Mouse (Mus musculus) embryonic facial prominence, embryonic 11.5 days (tissue): ENCODE results near the gene Arhgef10l. TPM values are rescaled to one million over a fixed set of nuclear protein-coding genes. Genes with fewer than 3 reads are reported as not detected.

Source experiments
- ATAC-seq: fragments of 200-750 bp; cut with Nextera tagmentation; replicated peaks from 2 replicates; pipeline ENCODE4 v1.8.0; 2017; ENCODE audit warnings: low read depth; ENCODE audit not compliant: insufficient number of reproducible peaks, low FRiP score, low TSS enrichment
- DNase-seq: peaks from one replicate; pipeline ENCODE4 v3.0.0-alpha.2; 2015; ENCODE audit warnings: low spot score
- H3K27ac ChIP-seq: fragments of 300-500 bp; sonication (generic); replicated peaks from 2 replicates; pipeline ENCODE4 v1.5.1; 2014; ENCODE audit warnings: mild to moderate bottlenecking, low read depth, low read length, control low read depth
- H3K27me3 ChIP-seq: fragments of 300-500 bp; sonication (generic); 2 replicates; pipeline ENCODE4 v1.6.1; 2014; ENCODE audit warnings: mild to moderate bottlenecking, low read length, moderate library complexity, mixed read lengths; ENCODE audit not compliant: control insufficient read depth, insufficient read depth
- H3K36me3 ChIP-seq: fragments of 300-500 bp; sonication (generic); replicated peaks from 2 replicates; pipeline ENCODE4 v1.6.1; 2014; ENCODE audit warnings: low read depth, mild to moderate bottlenecking, low read length, moderate library complexity, mixed read lengths; ENCODE audit not compliant: control insufficient read depth, insufficient read depth
- H3K4me1 ChIP-seq: fragments of 300-500 bp; sonication (generic); 2 replicates; pipeline ENCODE4 v1.6.1; 2014; ENCODE audit warnings: low read length, mixed read lengths; ENCODE audit not compliant: control insufficient read depth, insufficient read depth
- H3K4me2 ChIP-seq: fragments of 300-500 bp; sonication (generic); 2 replicates; pipeline ENCODE4 v1.6.1; 2014; ENCODE audit warnings: low read depth, mild to moderate bottlenecking, control low read depth, low read length, moderate library complexity
- H3K4me3 ChIP-seq: fragments of 300-500 bp; sonication (generic); 2 replicates; pipeline ENCODE4 v1.5.1; 2014; ENCODE audit warnings: low read depth, low read length, control low read depth
- H3K9ac ChIP-seq: fragments of 300-500 bp; sonication (generic); replicated peaks from 2 replicates; pipeline ENCODE4 v1.6.1; 2014; ENCODE audit warnings: mild to moderate bottlenecking, control low read depth, low read length
- H3K9me3 ChIP-seq: fragments of 300-500 bp; sonication (generic); replicated peaks from 2 replicates; pipeline ENCODE4 v1.6.1; 2016; ENCODE audit warnings: mild to moderate bottlenecking, low read length, inconsistent platforms, mixed read lengths; ENCODE audit not compliant: control insufficient read depth
- WGBS: fragments of 180-500 bp; shearing (Covaris S2); extraction: QIAGEN DNeasy Blood & Tissue Kit; methylation state at CpG from one replicate; pipeline ENCODE4 v1.1.7; 2014; 5-methylcytosine and 5-hydroxymethylcytosine counted together
- polyA plus RNA-seq: library from polyadenylated mRNA; unstranded; fragments of >200 nt; fragmentation: Nextera tagmentation; extraction: Ambion mirVana; gene quantifications from 2 replicates; pipeline ENCODE4 v1.2.1, GENCODE M21; 2014

Arhgef10l gene
- polyA plus RNA-seq, 1 experiment from 2014 or later = 10.5 TPM

DNA sequence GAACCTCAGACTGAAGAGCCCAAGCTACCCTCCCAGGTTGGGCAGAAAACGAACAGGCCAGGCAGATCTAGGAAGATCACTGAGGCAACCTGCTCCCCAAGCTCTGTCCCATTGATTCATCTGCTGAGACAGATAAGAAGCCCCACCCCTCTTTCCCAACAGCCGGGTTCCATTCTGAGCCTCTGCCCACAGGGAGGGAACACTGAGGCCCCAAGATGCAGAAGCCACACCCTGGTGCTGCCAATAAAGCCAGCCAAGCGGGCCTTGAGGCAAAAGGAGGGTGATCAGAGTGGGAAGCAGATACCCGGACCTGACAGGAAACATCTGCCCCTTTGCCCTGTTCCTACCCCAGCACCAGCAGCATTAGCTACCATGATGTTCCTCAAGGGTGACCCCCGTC, 81.6 kb downstream of the Arhgef10l start:
- Histone ChIP-seq H3K27me3 (no peaks in the 10 kb centered on the region), H3K4me3 (no peak overlapping the region), H3K4me1 (no peaks in the 10 kb centered on the region), H3K9me3 (no peaks in the 10 kb centered on the region), H3K36me3 (no peaks in the 10 kb centered on the region; the same call in none of the 2 replicates), H3K27ac (no peak overlapping the region), H3K9ac (no peak overlapping the region), H3K4me2 (no peak overlapping the region)
- WGBS = 80% methylated on average over 5 of the region's 5 CpGs
- ATAC-seq (no peak), DNase-seq (no peak)

DNA sequence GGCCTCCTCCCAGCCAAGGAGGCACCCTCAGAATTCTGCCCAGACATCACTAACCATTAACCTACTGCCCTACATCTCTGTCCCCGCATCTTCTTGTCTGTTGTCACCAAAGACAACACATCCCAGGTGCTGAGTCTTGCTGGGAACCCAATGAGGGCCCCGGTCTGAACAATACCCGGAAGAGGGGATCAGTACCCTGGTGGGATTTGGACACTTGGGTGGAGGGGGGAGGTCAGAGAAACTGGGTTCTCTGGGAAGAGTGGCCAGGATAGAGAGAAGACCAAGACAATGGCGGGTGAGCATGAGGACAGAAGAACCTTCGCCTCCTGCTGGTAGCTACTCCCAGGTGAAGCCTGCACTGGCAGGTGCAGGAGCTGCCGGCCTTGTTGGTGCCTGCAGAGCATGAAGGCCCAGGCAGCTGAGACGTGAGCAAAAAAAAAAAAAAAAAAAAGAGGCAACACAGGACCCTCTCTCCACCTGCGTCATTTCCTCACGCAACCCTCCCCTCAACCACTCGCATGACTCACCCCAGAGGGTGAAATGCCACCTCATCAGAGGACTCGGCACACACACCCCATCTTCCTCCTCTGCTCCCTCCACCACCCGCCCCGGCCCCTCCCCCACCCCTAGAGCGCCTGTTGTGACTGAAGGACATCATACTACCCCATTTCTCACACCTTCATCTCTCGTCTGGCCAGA, 83.3 kb downstream of the Arhgef10l start:
- H3K36me3 ChIP-seq = no peaks in the 10 kb centered on the region; the same call in none of the 2 replicates
- 87% methylated on average over 14 of the region's 15 CpGs for WGBS

GRCm38 (mm10) chr4:140581730-140582389, 84.0 kb downstream of the Arhgef10l start:
- H3K9ac ChIP-seq = no peak overlapping the region
- H3K4me1 ChIP-seq = no peaks in the 10 kb centered on the region
- no peak for DNase-seq
- H3K27ac ChIP-seq = no peak overlapping the region
- no peak overlapping the region for H3K4me2 ChIP-seq
- no peaks in the 10 kb centered on the region for H3K9me3 ChIP-seq
- H3K4me3 ChIP-seq = no peak overlapping the region
- ATAC-seq = no peak
- 84% methylated on average over 23 of the region's 23 CpGs for WGBS
- no peaks in the 10 kb centered on the region for H3K27me3 ChIP-seq
- H3K36me3 ChIP-seq = peaks cover 2% of the 10 kb centered on the region

More for the DNA sequence above, 83.3 kb downstream of the Arhgef10l start:
- DNase-seq (no peak), ATAC-seq (no peak)
- Histone ChIP-seq H3K4me2 (no peak overlapping the region), H3K27me3 (no peaks in the 10 kb centered on the region), H3K4me3 (no peak overlapping the region), H3K9ac (no peak overlapping the region), H3K27ac (no peak overlapping the region), H3K4me1 (no peaks in the 10 kb centered on the region), H3K9me3 (no peaks in the 10 kb centered on the region)

DNA sequence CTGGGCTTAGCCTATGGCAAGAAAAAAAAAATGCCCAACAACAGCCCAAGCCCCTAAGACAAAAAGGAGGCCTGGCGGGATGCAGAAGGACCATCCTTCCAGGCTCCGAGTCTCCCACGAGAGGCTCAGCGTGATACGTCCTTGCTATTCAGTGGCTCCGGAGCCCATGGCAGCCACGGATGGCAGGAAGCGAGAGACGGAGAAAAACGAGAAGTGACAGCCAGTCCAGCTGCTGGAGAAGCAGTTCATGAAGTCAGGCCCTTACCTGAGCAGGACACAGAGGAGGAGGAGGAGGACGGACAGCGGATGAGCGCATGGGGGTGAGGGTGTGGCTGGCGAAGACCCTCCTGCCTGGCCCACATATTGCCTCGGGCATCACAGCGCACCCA, 84.5 kb downstream of the Arhgef10l start:
- Histone ChIP-seq H3K4me3 (no peak overlapping the region), H3K27ac (no peak overlapping the region), H3K36me3 (peaks cover 2% of the 10 kb centered on the region), H3K4me1 (no peaks in the 10 kb centered on the region), H3K27me3 (no peaks in the 10 kb centered on the region), H3K4me2 (no peak overlapping the region), H3K9me3 (no peaks in the 10 kb centered on the region), H3K9ac (no peak overlapping the region)
- DNase-seq (no peak), ATAC-seq (no peak)
- 81% methylated on average over 16 of the region's 16 CpGs for WGBS

GRCm38 (mm10) chr4:140580866-140581265, 84.9 kb downstream of the Arhgef10l start:
- Histone ChIP-seq H3K9me3 (no peaks in the 10 kb centered on the region), H3K36me3 (peaks cover 2% of the 10 kb centered on the region), H3K4me3 (no peak overlapping the region), H3K27me3 (no peaks in the 10 kb centered on the region), H3K9ac (no peak overlapping the region), H3K27ac (no peak overlapping the region), H3K4me1 (no peaks in the 10 kb centered on the region), H3K4me2 (no peak overlapping the region)
- no peak for ATAC-seq
- WGBS = 93% methylated on average over 4 of the region's 4 CpGs
- DNase-seq = no peak

DNA sequence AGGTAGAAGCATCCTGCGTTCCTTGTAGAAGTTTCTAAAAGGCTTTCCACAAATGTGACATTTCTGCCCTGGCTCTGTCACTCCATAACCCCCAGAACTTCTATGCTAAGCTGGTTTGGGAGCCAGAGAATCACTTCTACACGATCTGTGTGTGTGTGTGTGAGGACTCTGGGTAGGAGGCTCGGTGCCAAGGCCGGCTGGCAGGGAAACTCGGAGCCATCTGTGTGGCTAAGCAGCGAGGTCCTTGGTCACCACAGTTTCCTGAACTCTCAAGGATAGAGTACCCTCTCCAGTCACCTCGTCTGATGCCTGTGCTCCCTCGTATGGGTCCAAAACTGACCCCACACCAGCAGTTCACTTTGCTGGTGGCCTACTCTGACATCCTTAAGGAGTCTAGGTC, 86.2 kb downstream of the Arhgef10l start:
- Histone ChIP-seq H3K27me3 (no peaks in the 10 kb centered on the region), H3K36me3 (peaks cover 2% of the 10 kb centered on the region), H3K9me3 (no peaks in the 10 kb centered on the region), H3K4me3 (no peak overlapping the region), H3K9ac (no peak overlapping the region), H3K4me1 (no peaks in the 10 kb centered on the region), H3K4me2 (no peak overlapping the region), H3K27ac (no peak overlapping the region)
- WGBS = 90% methylated on average over 8 of the region's 8 CpGs
- ATAC-seq (no peak), DNase-seq (no peak)

GRCm38 (mm10) chr4:140579149-140579548, 86.7 kb downstream of the Arhgef10l start:
- Histone ChIP-seq H3K4me3 (no peak overlapping the region), H3K27me3 (no peaks in the 10 kb centered on the region), H3K4me1 (no peaks in the 10 kb centered on the region), H3K9me3 (no peaks in the 10 kb centered on the region), H3K4me2 (no peak overlapping the region), H3K27ac (no peak overlapping the region), H3K36me3 (peaks cover 2% of the 10 kb centered on the region), H3K9ac (no peak overlapping the region)
- DNase-seq (no peak), ATAC-seq (no peak)
- 95% methylated on average over 13 of the region's 13 CpGs for WGBS

GRCm38 (mm10) chr4:140576628-140577027, 89.2 kb downstream of the Arhgef10l start:
- H3K4me1 ChIP-seq = no peaks in the 10 kb centered on the region
- WGBS = 97% methylated on average over 16 of the region's 16 CpGs
- H3K9me3 ChIP-seq = no peaks in the 10 kb centered on the region
- no peak overlapping the region for H3K9ac ChIP-seq
- DNase-seq = no peak
- no peak for ATAC-seq
- H3K4me3 ChIP-seq = no peak overlapping the region
- no peak overlapping the region for H3K4me2 ChIP-seq
- H3K27ac ChIP-seq = no peak overlapping the region
- H3K36me3 ChIP-seq = peaks cover 2% of the 10 kb centered on the region
- no peaks in the 10 kb centered on the region for H3K27me3 ChIP-seq
